Mouse (Mus musculus): ENCODE measurements around the gene Tstd1. TPM values are rescaled to one million over a fixed set of nuclear protein-coding genes. Genes with fewer than 3 reads are reported as not detected.
A peak's percentile ranks its signal among the peaks of the same experiment; 100 is the strongest.

The Tstd1 gene
- polyA plus RNA-seq, 1 experiment, result 0.66 TPM

- TF ChIP-seq FOSL1 (IDR thresholded peaks at IDR 0.05; ENCODE audit: insufficient read depth, low read length, poor library complexity, severe bottlenecking), result no peak
- TF ChIP-seq MYOD1 (IDR thresholded peaks at IDR 0.05; ENCODE audit: control insufficient read depth, insufficient read length, low read depth), result no peak
- no peak for TF ChIP-seq USF1 (IDR thresholded peaks at IDR 0.05; ENCODE audit: low read depth)
- TF ChIP-seq CEBPB (IDR thresholded peaks at IDR 0.05; ENCODE audit: low read depth), result no peak
- TF ChIP-seq MYOG (IDR thresholded peaks at IDR 0.05; ENCODE audit: control insufficient read depth, extremely low read depth, insufficient read length), result no peak
- no peak for TF ChIP-seq CTCF (IDR thresholded peaks at IDR 0.05; ENCODE audit: control insufficient read depth, insufficient read depth, insufficient read length)
- TF ChIP-seq MAX (IDR thresholded peaks at IDR 0.05), result no peak
- Histone ChIP-seq H3K79me2 (ENCODE audit: control insufficient read depth, insufficient read depth) (no peaks in the 10 kb centered on the region), H3K79me3 (ENCODE audit: low read depth) (no peaks in the 10 kb centered on the region), H3K4me3 (ENCODE audit: insufficient read depth, poor library complexity, severe bottlenecking) (no peak overlapping the region), H3K27me3 (ENCODE audit: control insufficient read depth, insufficient read depth, insufficient read length) (no peaks in the 10 kb centered on the region), H3K36me3 (ENCODE audit: control insufficient read depth, insufficient read depth) (no peaks in the 10 kb centered on the region), H3ac (ENCODE audit: control insufficient read depth, insufficient read length, low read depth) (no peak overlapping the region)
Observed at GRCm38 (mm10) chr1:171378298-171378697, 40.4 kb upstream of the Tstd1 start.

- H3K79me2 ChIP-seq (ENCODE audit: control insufficient read depth, insufficient read depth), result no peaks in the 10 kb centered on the region
- H3K36me3 ChIP-seq (ENCODE audit: control insufficient read depth, insufficient read depth), result no peaks in the 10 kb centered on the region
- H3ac ChIP-seq (ENCODE audit: control insufficient read depth, insufficient read length, low read depth), result peak overlapping the region; percentile 47
- no peak for TF ChIP-seq FOSL1 (IDR thresholded peaks at IDR 0.05; ENCODE audit: insufficient read depth, low read length, poor library complexity, severe bottlenecking)
- TF ChIP-seq MYOG (IDR thresholded peaks at IDR 0.05; ENCODE audit: control insufficient read depth, extremely low read depth, insufficient read length), result no peak
- peak; percentile 62 for TF ChIP-seq CTCF (IDR thresholded peaks at IDR 0.05; ENCODE audit: control insufficient read depth, insufficient read depth, insufficient read length)
- H3K27me3 ChIP-seq (ENCODE audit: control insufficient read depth, insufficient read depth, insufficient read length), result no peaks in the 10 kb centered on the region
- no peaks in the 10 kb centered on the region for H3K79me3 ChIP-seq (ENCODE audit: low read depth)
- no peak overlapping the region for H3K4me3 ChIP-seq (ENCODE audit: insufficient read depth, poor library complexity, severe bottlenecking)
Observed at GRCm38 (mm10) chr1:171379935-171380599, 38.6 kb upstream of the Tstd1 start.

GRCm38 (mm10) chr1:171382096-171382620 is 36.5 kb upstream of the Tstd1 start:
- H3ac ChIP-seq (ENCODE audit: control insufficient read depth, insufficient read length, low read depth), result no peak overlapping the region
- no peak for TF ChIP-seq CTCF (IDR thresholded peaks at IDR 0.05; ENCODE audit: control insufficient read depth, insufficient read depth, insufficient read length)
- TF ChIP-seq USF1 (IDR thresholded peaks at IDR 0.05; ENCODE audit: low read depth), result no peak
- TF ChIP-seq CEBPB (IDR thresholded peaks at IDR 0.05; ENCODE audit: low read depth), result no peak
- H3K36me3 ChIP-seq (ENCODE audit: control insufficient read depth, insufficient read depth), result no peaks in the 10 kb centered on the region
- no peak overlapping the region for H3K4me3 ChIP-seq (ENCODE audit: insufficient read depth, poor library complexity, severe bottlenecking)
- H3K27me3 ChIP-seq (ENCODE audit: control insufficient read depth, insufficient read depth, insufficient read length), result no peaks in the 10 kb centered on the region
- H3K79me2 ChIP-seq (ENCODE audit: control insufficient read depth, insufficient read depth), result no peaks in the 10 kb centered on the region
- H3K79me3 ChIP-seq (ENCODE audit: low read depth), result no peaks in the 10 kb centered on the region

GRCm38 (mm10) chr1:171384361-171384760 is 34.3 kb upstream of the Tstd1 start:
- Histone ChIP-seq H3ac (ENCODE audit: control insufficient read depth, insufficient read length, low read depth) (no peak overlapping the region), H3K79me2 (ENCODE audit: control insufficient read depth, insufficient read depth) (no peaks in the 10 kb centered on the region), H3K79me3 (ENCODE audit: low read depth) (no peaks in the 10 kb centered on the region), H3K27me3 (ENCODE audit: control insufficient read depth, insufficient read depth, insufficient read length) (no peaks in the 10 kb centered on the region), H3K36me3 (ENCODE audit: control insufficient read depth, insufficient read depth) (no peaks in the 10 kb centered on the region), H3K4me3 (ENCODE audit: insufficient read depth, poor library complexity, severe bottlenecking) (no peak overlapping the region)
- TF ChIP-seq CTCF (IDR thresholded peaks at IDR 0.05; ENCODE audit: control insufficient read depth, insufficient read depth, insufficient read length) (no peak), CEBPB (IDR thresholded peaks at IDR 0.05; ENCODE audit: low read depth) (no peak), MYOG (IDR thresholded peaks at IDR 0.05; ENCODE audit: control insufficient read depth, extremely low read depth, insufficient read length) (no peak), MYOD1 (IDR thresholded peaks at IDR 0.05; ENCODE audit: control insufficient read depth, insufficient read length, low read depth) (no peak), USF1 (IDR thresholded peaks at IDR 0.05; ENCODE audit: low read depth) (no peak), FOSL1 (IDR thresholded peaks at IDR 0.05; ENCODE audit: insufficient read depth, low read length, poor library complexity, severe bottlenecking) (no peak), MAX (IDR thresholded peaks at IDR 0.05) (no peak)

- H3K4me3 ChIP-seq (ENCODE audit: insufficient read depth, poor library complexity, severe bottlenecking), result no peak overlapping the region
- H3ac ChIP-seq (ENCODE audit: control insufficient read depth, insufficient read length, low read depth), result no peak overlapping the region
- H3K36me3 ChIP-seq (ENCODE audit: control insufficient read depth, insufficient read depth), result no peaks in the 10 kb centered on the region
- H3K27me3 ChIP-seq (ENCODE audit: control insufficient read depth, insufficient read depth, insufficient read length), result no peaks in the 10 kb centered on the region
- TF ChIP-seq CTCF (IDR thresholded peaks at IDR 0.05; ENCODE audit: control insufficient read depth, insufficient read depth, insufficient read length), result no peak
- TF ChIP-seq MYOG (IDR thresholded peaks at IDR 0.05; ENCODE audit: control insufficient read depth, extremely low read depth, insufficient read length), result no peak
- TF ChIP-seq CEBPB (IDR thresholded peaks at IDR 0.05; ENCODE audit: low read depth), result no peak
- no peak for TF ChIP-seq MYOD1 (IDR thresholded peaks at IDR 0.05; ENCODE audit: control insufficient read depth, insufficient read length, low read depth)
- TF ChIP-seq MAX (IDR thresholded peaks at IDR 0.05), result no peak
- TF ChIP-seq FOSL1 (IDR thresholded peaks at IDR 0.05; ENCODE audit: insufficient read depth, low read length, poor library complexity, severe bottlenecking), result no peak
- TF ChIP-seq USF1 (IDR thresholded peaks at IDR 0.05; ENCODE audit: low read depth), result no peak
- no peaks in the 10 kb centered on the region for H3K79me3 ChIP-seq (ENCODE audit: low read depth)
- H3K79me2 ChIP-seq (ENCODE audit: control insufficient read depth, insufficient read depth), result no peaks in the 10 kb centered on the region
Observed at GRCm38 (mm10) chr1:171385171-171385570, 33.5 kb upstream of the Tstd1 start.

- Histone ChIP-seq H3K36me3 (ENCODE audit: control insufficient read depth, insufficient read depth) (no peaks in the 10 kb centered on the region), H3K27me3 (ENCODE audit: control insufficient read depth, insufficient read depth, insufficient read length) (no peaks in the 10 kb centered on the region), H3K4me3 (ENCODE audit: insufficient read depth, poor library complexity, severe bottlenecking) (no peak overlapping the region), H3ac (ENCODE audit: control insufficient read depth, insufficient read length, low read depth) (no peak overlapping the region), H3K79me2 (ENCODE audit: control insufficient read depth, insufficient read depth) (no peaks in the 10 kb centered on the region), H3K79me3 (ENCODE audit: low read depth) (no peaks in the 10 kb centered on the region)
- no peak for TF ChIP-seq FOSL1 (IDR thresholded peaks at IDR 0.05; ENCODE audit: insufficient read depth, low read length, poor library complexity, severe bottlenecking)
- TF ChIP-seq CTCF (IDR thresholded peaks at IDR 0.05; ENCODE audit: control insufficient read depth, insufficient read depth, insufficient read length), result peak; percentile 15
- no peak for TF ChIP-seq USF1 (IDR thresholded peaks at IDR 0.05; ENCODE audit: low read depth)
Observed at GRCm38 (mm10) chr1:171387099-171387498, 31.6 kb upstream of the Tstd1 start.
